Mouse (Mus musculus) Muller cell, postnatal 12 days (primary cell): ENCODE measurements around the gene Htr1f.

Experiments used
- DNase-seq: peaks from one replicate; pipeline ENCODE4 v3.0.0-alpha.2; 2015; ENCODE audit errors: inconsistent ontology term

The Htr1f gene

DNA sequence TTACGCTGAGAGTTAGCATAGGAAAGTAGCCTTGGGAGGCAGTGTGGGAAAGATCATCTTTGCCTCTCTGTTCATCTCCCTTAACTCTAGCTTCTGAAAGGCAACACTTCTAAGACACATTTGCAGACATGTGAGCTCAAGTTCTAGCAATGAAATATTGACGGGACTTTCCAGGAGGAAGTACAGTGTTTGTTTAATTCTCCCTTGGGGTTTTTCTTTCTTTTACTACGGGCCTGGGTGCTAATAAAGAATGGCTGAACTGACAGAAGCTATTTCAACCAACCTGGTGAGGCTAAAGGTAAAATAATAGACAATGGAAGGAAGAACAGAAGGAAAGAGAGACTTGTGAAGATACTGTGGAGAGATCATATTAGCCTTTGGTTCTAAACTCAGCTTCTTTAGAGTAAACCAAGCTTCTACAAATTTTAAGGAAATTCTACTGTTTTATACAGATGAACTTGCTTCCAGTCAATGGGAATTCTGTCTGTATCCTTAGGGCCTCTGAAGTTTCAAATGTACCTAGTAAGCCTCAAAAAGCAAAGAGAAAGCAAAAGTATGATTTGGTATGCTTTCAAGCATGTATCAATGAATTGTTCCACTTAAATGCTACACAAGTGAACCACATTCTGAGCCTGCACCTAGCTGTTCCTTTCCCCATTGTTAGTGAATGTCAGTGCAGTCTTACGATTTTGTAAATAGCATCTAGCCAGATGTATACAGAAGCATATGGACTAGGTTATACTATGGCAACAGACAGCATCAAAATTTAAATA lies 131.9 kb downstream of the Htr1f start:
- DNase-seq: no peak

DNA sequence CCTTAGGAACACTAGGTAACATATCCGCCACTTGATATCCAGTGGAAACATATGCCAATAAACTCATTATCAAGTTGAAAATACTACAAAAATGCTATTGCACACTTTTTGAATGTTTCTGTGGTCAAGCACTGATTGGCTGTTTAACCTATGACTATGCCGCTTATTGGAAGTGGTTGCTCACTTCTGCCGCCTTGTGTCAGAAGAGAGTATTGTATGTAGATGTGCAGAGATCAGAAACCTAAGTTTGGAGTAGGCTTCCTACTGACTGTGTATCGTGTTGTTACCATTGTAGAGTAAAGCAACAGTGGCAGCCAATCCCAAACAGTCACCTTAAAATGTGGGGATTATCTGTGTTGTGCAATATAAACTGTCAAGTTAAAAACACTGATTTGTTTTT lies 144.0 kb downstream of the Htr1f start:
- DNase-seq: no peak

DNA sequence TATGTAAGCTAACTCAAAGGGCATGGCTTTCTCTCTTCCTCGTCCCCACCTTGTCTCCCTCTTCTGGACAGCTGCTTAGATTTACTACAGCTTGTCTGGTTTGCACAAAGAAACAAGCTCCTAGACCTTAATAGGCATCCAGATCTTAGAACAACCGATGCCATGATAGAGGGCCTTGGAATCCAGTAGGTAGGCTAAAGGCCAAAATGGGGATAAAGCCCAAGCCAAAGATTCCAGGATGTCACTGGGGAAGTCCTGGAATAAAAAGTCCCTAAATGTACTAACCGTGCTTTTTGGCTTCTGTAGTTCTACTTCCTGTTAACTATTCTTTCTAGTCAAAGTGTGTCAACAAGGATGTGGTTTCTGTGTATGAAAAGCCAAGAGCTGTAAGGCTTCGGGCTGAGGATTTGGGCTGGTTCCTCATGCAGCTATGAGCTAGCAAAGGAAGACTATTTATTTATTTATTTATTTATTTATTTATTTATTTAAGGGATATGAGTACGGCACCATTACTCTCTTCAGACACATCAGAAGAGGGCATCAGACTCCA lies 163.9 kb downstream of the Htr1f start:
- no peak for DNase-seq

DNA sequence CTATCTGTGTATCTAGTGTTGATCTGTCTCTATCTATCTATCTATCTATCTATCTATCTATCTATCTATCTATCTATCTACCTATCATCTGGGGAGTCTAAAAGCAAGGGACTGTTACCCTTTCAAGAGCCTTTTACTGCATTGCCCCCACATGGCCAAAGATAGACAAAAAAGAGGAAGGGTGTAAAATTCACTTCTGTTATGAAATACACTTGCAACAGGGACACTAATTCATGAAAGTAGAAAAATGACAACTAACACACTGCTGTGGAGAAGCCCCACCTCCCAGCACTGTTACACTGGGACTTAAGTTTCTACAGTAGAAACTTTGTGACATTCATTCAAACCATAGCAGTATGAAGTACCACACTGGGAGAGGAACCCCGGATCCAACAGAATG lies 170.9 kb downstream of the Htr1f start:
- DNase-seq: no peak

DNA sequence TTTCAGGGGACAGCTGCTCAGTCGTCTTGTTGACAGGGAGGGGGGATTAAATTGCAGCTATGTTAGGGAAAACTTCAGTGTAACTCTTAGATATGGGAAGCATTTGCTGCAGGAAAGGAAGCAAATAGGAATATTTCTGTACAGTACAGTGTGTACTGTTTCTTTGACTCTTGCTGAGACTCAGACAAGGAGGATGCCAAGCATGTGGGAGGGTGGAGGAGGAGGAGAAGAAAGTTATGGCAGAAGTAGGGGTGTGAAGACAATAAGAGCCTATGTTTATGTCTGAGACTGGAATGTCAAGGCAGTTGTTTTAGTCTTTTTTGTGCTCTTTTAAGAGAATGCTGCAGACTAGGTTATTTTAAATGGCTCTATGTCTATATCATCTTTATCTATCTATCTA lies 171.6 kb downstream of the Htr1f start:
- no peak for DNase-seq

DNA sequence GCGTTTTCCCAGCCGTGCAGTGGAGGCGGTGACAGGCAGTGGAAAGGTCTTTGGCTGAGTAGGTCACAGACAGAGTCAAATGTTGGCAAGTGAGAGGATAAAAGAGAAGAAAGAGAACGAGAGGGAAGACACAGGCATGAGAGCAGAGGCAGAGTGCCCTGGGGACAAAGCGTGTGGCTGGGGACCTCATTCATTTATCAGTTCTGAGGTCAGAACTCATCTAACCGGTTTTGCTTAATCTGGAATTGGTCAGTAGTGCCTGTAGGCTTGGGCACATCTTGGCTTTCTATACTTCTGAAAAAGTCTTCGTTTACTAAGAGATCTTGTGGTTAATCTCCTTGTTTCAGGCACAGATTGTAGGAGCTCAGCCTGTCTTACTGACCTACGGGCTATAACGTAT lies 182.2 kb downstream of the Htr1f start:
- no peak for DNase-seq

DNA sequence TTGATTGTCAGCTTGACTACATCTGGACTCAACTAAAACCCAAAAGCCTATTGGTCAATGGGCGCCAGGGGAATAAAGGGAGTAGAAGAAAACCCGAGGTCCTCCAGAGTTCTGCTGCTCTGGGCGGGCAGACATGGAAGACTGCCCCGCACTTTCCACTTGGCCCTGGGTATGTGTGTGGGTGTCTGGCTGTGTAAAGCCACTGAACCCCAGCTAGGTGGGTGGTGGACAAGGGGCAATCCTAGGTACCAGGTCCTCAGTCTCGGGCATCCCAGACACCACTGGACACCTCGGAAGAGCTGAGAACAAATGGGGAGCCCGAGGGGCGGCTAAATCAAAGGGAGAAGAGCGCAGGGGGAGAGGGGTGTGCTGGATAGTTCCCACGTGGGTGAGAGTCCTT lies 196.9 kb downstream of the Htr1f start:
- no peak for DNase-seq

DNA sequence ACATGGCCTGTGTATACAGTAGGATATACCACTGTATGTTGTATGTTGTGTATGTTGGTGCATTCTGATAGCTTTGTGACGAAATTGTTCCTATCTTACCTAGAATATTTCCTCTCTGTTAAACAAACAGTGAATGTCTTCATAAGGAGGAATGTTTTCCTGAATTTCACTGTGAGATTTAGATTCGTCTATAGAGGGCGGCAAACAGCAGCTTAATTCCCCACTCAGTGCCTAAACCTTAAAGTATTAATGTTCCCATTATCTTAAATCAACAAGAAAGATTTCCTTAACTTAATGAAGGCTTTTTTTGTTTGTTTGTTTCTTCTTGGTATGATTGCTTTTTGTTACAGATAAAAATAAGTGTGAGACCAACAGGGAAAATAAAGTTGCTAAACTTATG lies 198.5 kb downstream of the Htr1f start:
- peak; percentile 2 for DNase-seq

DNA sequence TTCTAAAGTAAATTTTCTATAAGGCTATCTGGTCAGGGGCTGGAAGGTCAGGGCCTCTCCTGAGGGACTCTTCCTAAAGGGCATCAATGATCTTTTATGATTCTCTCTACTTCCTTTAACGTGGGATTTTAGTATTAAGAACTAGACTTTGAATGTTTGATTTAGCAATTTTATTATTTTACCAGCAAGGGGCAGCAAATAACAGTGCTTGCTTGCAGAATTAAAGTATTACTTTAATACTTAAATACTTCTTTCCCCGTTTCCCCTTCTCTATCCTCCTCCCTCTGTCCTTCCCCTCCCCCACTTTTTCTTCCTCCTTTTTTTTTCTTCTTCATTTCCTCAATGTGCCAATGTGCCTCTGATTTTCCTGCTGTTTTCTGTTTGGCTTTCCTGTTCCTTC lies 202.3 kb downstream of the Htr1f start:
- no peak for DNase-seq

DNA sequence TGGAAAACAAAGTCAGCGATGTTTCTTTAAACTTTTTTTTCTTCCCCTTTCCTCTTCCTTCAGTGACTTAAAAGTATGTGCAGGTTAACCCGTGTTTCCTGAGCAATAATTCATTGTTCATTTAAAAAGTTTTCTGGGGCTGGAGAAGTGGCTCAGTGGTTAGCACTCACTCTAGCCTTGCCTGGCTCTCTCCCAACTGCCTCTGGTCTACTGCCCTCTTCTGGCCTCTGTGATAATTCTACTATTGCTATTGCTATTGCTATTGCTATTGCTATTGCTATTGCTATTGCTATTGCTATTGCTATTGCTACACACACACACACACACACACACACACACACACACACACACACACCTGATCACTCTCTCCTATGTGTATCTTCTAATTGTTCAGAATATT lies 206.6 kb downstream of the Htr1f start:
- DNase-seq: no peak

DNA sequence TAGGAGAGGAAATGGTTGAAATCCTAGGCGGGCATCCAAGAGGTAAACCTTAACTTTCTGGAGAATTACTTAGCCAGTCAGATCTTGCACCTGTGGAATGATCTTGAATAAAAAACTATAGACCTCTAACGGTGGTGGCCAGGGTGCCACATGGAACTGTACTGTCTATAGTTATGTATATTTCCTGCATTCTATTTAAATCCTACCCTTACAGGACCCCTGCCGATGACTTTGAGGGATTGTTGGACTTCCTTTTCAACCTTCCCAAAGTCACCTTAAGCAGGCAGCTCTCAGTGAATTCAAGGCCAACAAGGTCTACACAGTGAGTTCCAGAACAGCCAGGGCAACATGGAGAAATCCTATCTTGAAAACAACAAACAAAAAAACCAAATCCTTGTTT lies 216.2 kb downstream of the Htr1f start:
- no peak for DNase-seq

DNA sequence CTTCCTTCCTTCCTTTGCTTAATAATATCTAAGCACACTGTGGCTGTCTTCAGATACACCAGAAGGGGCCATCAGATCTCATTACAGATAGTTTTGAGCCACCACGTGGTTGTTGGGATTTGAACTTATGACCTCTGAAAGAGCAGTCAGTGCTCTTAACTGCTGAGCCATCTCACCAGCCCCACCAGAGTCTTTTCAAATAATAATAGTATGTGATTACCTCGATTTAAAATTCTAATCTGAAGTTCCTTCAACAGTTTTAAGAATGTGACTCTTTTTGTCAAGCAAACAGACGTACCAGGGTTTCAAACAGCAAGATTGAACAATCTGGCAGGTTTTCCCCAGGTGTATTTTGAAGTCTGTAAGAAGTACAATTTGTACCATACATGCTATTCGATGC lies 220.1 kb downstream of the Htr1f start:
- DNase-seq: no peak

DNA sequence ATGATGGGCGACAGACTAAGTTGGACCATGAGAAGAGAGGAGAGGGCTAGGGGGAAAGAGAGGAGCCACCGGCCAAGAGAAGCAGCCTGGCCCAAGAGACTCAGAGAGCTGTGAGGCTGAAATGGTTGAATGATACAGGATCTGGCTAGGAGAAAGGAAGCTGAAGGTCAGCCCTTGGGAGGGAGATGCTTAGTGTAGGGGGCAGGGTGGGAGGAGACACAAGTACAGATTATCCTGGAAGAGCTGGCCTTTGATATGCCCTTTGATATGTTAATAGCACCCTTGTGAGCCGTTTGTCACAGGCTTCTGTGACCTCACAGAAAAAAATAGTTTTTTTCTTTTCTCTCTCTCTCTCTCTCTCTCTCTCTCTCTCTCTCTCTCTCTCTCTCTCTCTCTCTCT lies 220.5 kb downstream of the Htr1f start:
- no peak for DNase-seq

DNA sequence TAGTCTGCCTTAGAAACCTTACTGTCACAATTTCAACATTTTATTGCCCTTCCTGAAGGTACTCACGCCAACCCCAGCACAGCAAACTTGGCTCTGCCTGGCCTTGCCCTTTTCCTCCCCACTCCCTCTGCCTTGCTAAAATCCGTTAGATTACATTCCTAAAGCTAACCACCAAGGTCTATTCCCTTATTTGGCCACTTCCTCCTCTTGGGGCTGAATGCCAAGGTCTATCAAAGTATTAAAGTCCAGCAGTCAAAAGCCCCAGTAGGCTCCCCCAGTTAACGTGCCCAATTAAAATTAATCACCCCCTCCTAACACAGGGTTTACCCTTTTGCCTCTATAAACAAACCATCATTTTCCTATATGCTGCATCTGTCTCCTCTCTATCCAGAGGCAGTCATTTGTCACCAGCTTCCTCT lies 221.2 kb downstream of the Htr1f start:
- DNase-seq: peak; percentile 45

DNA sequence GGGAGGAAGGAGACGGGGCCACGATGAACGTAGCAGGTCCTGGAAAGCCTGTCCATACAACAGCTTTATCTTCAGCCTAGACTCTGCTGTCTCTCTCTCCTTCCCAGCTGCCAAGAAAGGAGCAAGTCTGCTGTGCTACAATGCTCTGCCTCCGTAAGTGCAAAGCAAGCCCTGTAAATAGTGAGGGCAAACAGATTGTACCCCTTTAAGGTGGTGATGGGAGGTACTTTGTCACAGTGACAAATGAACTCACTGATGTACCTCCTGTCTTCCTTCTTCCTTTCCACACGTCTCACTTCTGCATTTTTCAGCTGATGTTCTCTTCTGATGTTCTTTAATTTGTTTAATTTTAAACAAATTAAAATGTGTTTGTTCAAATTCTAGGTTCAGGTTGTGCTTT lies 221.8 kb downstream of the Htr1f start:
- DNase-seq: no peak

DNA sequence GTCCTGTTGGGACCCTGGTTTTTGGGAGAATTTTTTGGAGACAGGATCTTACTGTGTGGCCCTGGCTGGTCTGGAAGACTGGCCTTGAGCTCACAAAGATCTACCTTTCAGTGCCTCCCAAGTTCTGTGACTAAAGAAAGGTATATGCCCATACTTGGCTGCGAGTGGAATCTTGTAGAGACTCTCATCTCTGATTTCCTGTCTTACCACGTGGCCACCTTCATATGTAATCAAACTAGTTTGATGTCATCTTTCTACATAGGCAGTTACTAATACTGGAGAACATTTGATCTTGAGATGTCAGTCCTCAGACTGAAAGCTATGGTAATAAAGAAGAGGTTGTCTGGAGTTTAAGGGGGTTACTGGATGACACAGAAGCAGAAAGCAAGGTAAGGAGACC lies 224.2 kb downstream of the Htr1f start:
- DNase-seq: no peak

DNA sequence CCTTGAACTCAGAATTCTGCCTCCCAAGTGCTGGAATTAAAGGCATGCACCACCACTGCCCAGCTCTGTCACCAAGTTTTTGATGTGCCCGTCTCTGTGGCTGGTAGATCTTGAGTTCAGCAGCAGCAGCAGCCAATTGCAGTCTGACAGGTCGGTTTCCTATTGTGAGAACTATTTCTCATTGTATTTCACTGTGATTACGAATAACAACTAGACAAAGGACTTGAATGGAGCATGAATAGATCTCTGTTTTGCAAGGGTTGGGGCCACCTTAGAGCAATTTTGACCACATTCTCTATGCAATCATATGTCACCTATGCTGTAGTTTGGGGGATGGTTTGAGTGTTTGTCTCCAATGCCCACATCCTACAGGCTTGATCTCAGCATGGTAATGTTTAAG lies 224.7 kb downstream of the Htr1f start:
- no peak for DNase-seq

DNA sequence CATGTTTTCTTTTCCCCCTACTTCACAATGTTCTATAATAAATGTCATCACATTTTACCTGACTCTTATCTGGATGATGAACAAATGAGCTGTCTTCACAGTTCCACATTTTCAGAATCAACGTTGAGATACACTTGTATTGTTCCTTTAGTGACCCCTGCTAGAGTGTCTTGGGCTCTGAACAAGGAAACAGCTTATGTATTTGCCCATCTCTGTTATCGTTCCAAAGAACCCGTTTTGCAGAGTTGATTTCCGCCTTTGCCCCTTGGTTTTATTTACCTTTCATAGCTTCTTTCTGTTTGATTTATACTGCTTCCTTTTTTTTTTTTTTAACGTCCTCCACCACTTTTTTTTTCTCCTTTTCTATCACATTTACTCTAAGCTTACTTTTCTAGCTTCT lies 225.9 kb downstream of the Htr1f start:
- DNase-seq: no peak

DNA sequence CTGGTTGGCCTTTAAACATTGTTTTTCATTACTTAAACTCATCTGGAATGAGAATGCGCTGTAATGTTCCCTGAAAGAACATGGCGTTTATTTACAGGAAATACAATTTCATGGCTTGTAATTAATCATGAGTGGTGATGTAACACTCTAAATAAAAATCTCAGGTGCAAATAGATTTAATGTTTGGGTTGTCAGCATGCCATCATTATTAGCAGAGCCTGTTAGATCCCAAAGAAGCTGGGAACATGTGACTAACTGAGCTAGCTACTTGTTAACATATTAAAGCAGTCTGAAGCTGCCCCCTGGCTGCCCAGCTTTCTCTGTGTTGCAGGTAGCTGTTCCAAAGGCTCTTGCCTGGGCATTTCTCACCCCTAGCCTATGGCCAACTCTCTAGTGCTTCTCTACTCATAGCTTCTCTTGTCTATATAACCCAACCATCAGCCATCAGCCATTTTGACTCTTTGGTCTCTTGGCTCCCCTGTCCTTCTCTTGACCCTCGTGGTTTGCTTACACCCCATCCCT lies 227.0 kb downstream of the Htr1f start:
- no peak for DNase-seq

DNA sequence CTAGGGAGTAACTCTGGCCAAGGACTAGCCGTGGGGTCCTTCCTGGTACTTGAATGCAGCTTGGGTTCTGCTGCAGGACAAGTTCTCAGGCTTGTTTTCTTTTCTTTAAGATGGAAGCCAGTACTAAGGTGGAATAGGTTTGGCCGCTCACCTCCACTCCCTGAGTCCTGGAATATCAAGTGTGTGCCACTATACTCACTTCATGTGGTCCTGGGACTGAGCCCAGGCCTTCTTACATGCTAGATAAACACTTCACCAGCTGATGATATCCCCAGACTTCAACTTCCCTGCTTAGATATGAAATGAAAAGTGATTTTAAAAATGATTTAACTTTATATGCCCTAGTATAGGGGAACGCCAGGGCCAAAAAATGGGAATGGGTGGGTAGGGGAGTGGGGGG lies 228.3 kb downstream of the Htr1f start:
- no peak for DNase-seq

DNA sequence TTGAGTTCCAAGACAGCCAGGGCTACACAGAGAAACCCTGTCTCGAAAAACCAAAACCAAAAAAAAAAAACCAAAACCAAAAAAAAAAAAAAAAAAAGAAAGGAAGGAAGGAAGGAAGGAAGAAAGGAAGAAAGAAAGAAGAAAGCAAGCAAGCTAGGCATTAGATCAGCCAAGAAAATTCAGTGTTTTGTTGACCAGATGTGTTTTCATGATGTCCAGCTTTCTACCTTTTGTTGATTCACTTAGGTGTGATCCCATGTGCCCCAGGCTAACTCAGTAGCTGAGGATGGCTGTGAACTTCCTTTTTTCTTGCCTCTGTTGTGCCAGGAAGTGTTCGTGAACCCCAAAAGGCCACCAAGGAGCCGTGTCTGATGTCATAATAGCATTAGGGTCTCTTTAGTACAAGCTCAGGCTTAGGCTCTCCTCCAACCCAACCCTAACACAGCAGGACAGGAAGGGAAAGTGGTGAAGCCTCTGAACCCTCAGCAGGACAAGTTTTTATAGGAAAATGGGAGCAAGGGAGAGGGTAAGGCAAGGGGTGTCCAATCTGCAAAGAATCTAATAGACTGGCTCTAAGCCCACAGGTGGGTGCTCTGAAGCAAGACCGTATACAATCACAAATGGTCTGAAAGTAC lies 228.9 kb downstream of the Htr1f start:
- DNase-seq: no peak

DNA sequence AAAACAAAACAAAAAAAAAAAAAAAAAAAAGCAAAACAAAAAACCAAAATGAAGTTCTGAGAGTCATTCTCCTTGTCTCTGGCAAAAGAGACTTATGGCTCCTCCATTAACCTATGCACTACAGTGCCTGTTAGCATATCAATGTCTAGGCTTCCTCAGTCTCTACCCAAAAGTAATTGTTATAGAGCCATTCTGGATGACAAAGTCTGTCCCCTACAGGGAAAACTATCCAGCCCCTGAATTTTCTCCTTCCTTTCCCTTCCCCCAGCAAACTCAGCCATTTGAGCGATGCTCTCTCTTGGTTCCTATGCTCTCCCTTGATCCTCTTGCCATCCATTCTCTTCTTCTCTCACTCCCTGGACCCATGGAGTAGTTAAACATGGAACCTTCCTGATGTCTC lies 229.8 kb downstream of the Htr1f start:
- no peak for DNase-seq

DNA sequence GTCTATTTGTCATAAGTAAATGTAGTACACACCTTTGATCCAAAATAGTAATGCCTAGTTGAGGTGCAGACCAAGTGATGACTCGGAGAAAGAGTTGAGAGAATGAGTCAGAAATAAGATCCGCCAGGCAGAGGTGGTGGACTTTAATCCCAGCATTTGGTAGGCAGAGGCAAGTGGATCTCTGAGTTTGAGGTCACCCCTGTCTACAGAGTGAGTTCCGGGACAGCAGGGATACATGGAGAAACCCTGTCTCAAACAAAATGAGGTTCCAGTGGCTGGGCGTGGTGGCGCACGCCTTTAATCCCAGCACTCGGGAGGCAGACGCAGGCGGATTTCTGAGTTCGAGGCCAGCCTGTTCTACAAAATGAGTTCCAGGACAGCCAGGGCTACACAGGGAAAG lies 230.3 kb downstream of the Htr1f start:
- DNase-seq: no peak
